Mouse (Mus musculus): ENCODE measurements around the gene Ppp2r5c.

The Ppp2r5c gene

GRCm38 (mm10) chr12:110504793-110505192 lies 57.9 kb downstream of the Ppp2r5c start:
- in situ Hi-C loops (cut with MboI, MseI): loop anchor here (5.0 kb wide), 1 partner anchor 553 kb away; no protein-coding TSS in a partner anchor

- in situ Hi-C loops (cut with MboI, MseI): no loop called here
Measured at GRCm38 (mm10) chr12:110506046-110506445, 59.1 kb downstream of the Ppp2r5c start.

- in situ Hi-C loops (cut with MboI, MseI): no loop called here
Measured at GRCm38 (mm10) chr12:110507714-110508297, 60.9 kb downstream of the Ppp2r5c start.

GRCm38 (mm10) chr12:110508680-110509079 lies 61.8 kb downstream of the Ppp2r5c start:
- in situ Hi-C loops (cut with MboI, MseI): no loop called here

GRCm38 (mm10) chr12:110510171-110510871 lies 63.4 kb downstream of the Ppp2r5c start:
- in situ Hi-C loops (cut with MboI, MseI): no loop called here

GRCm38 (mm10) chr12:110511201-110511600 lies 64.3 kb downstream of the Ppp2r5c start:
- in situ Hi-C loops (cut with MboI, MseI): no loop called here

- in situ Hi-C loops (cut with MboI, MseI): no loop called here
Measured at GRCm38 (mm10) chr12:110511856-110512433, 65.0 kb downstream of the Ppp2r5c start.

GRCm38 (mm10) chr12:110512884-110513283 lies 66.0 kb downstream of the Ppp2r5c start:
- in situ Hi-C loops (cut with MboI, MseI): no loop called here

- in situ Hi-C loops (cut with MboI, MseI): no loop called here
Measured at GRCm38 (mm10) chr12:110515676-110516075, 68.8 kb downstream of the Ppp2r5c start.

- in situ Hi-C loops (cut with MboI, MseI): loop anchor here (10.0 kb wide), 1 partner anchor 516 kb away; no protein-coding TSS in a partner anchor
Measured at GRCm38 (mm10) chr12:110520236-110520987, 73.5 kb downstream of the Ppp2r5c start.

GRCm38 (mm10) chr12:110523526-110523925 lies 76.6 kb downstream of the Ppp2r5c start:
- in situ Hi-C loops (cut with MboI, MseI): loop anchor here (10.0 kb wide), 1 partner anchor 519 kb away; no protein-coding TSS in a partner anchor

GRCm38 (mm10) chr12:110532711-110533110 lies 85.8 kb downstream of the Ppp2r5c start:
- in situ Hi-C loops (cut with MboI, MseI): no loop called here

GRCm38 (mm10) chr12:110533151-110533550 lies 86.2 kb downstream of the Ppp2r5c start:
- in situ Hi-C loops (cut with MboI, MseI): no loop called here

- in situ Hi-C loops (cut with MboI, MseI): no loop called here
Measured at GRCm38 (mm10) chr12:110533832-110534231, 86.9 kb downstream of the Ppp2r5c start.

- in situ Hi-C loops (cut with MboI, MseI): no loop called here
Measured at GRCm38 (mm10) chr12:110535361-110535760, 88.4 kb downstream of the Ppp2r5c start.

- in situ Hi-C loops (cut with MboI, MseI): no loop called here
Measured at GRCm38 (mm10) chr12:110537751-110538150, 90.8 kb downstream of the Ppp2r5c start.

GRCm38 (mm10) chr12:110539346-110539745 lies 92.4 kb downstream of the Ppp2r5c start:
- in situ Hi-C loops (cut with MboI, MseI): no loop called here

GRCm38 (mm10) chr12:110539798-110540197 lies 92.9 kb downstream of the Ppp2r5c start:
- in situ Hi-C loops (cut with MboI, MseI): no loop called here

GRCm38 (mm10) chr12:110540273-110540672 lies 93.4 kb downstream of the Ppp2r5c start:
- in situ Hi-C loops (cut with MboI, MseI): no loop called here

GRCm38 (mm10) chr12:110541001-110541400 lies 94.1 kb downstream of the Ppp2r5c start:
- in situ Hi-C loops (cut with MboI, MseI): no loop called here

GRCm38 (mm10) chr12:110541528-110541927 lies 94.6 kb downstream of the Ppp2r5c start:
- in situ Hi-C loops (cut with MboI, MseI): no loop called here
